Mouse (Mus musculus) liver, embryonic 14.5 days (tissue): Measurements from ENCODE around the gene Rnf43. TPM values are rescaled to one million over a fixed set of nuclear protein-coding genes. Genes with fewer than 3 reads are reported as not detected.

Experiments used
- ATAC-seq: fragments of 200-750 bp; cut with Nextera tagmentation; 2 replicates; pipeline ENCODE4 v1.8.0; 2017; ENCODE audit warnings: moderate number of reproducible peaks, mild to moderate bottlenecking, moderate library complexity; ENCODE audit not compliant: insufficient read depth
- DNase-seq, 3 experiments: peaks; one replicate each; pipeline ENCODE4 v3.0.0-alpha.2; 2012 to 2013; ENCODE audit warnings: low read depth in 3 of 3, low spot score in 3 of 3
- H3K27ac ChIP-seq: fragments of 300-500 bp; sonication (generic); 2 replicates; pipeline ENCODE4 v1.5.1; 2014; ENCODE audit warnings: moderate library complexity, mild to moderate bottlenecking, control low read depth, inconsistent platforms
- H3K27me3 ChIP-seq: fragments of 300-500 bp; sonication (generic); 2 replicates; pipeline ENCODE4 v1.6.1; 2014; ENCODE audit warnings: mild to moderate bottlenecking, low read length, moderate library complexity; ENCODE audit not compliant: control insufficient read depth, insufficient read depth
- H3K36me3 ChIP-seq: fragments of 300-500 bp; sonication (generic); replicated peaks from 2 replicates; pipeline ENCODE4 v1.6.1; 2014; ENCODE audit warnings: low read depth; ENCODE audit not compliant: control insufficient read depth, insufficient read depth
- H3K4me1 ChIP-seq, 2 experiments: fragments of 200-500 bp in 1 of 2; fragments of 300-500 bp in 1 of 2; sonication (generic) in 1 of 2; replicated peaks; 2 replicates each; pipeline ENCODE4 v1.6.1; 2012 to 2014; ENCODE audit warnings: antibody characterized with exemption in 1 of 2, inconsistent platforms in 1 of 2, low read length in 1 of 2; ENCODE audit not compliant: control insufficient read depth in 2 of 2, insufficient read depth in 2 of 2
- H3K4me2 ChIP-seq: fragments of 300-500 bp; sonication (generic); 2 replicates; pipeline ENCODE4 v1.6.1; 2014; ENCODE audit warnings: low read depth, mild to moderate bottlenecking, control low read depth, moderate library complexity
- H3K4me3 ChIP-seq, 2 experiments: fragments of 200-500 bp in 1 of 2; fragments of 300-500 bp in 1 of 2; sonication (generic) in 1 of 2; 2 replicates each; pipeline ENCODE4 v1.5.1; 2012 to 2014; ENCODE audit warnings: low read depth in 2 of 2, low read length in 2 of 2, mild to moderate bottlenecking in 2 of 2, control low read depth in 1 of 2, inconsistent platforms in 1 of 2, moderate library complexity in 1 of 2; ENCODE audit not compliant: insufficient read depth in 1 of 2
- H3K9ac ChIP-seq: fragments of 300-500 bp; sonication (generic); replicated peaks from 2 replicates; pipeline ENCODE4 v1.6.1; 2014; ENCODE audit warnings: mild to moderate bottlenecking, control low read depth, moderate library complexity
- H3K9me3 ChIP-seq: fragments of 300-500 bp; sonication (generic); 2 replicates; pipeline ENCODE4 v1.6.1; 2016; ENCODE audit warnings: low read length, mixed read lengths; ENCODE audit not compliant: control insufficient read depth
- CTCF ChIP-seq: IDR thresholded peaks from 2 replicates; pipeline ENCODE4 v1.5.1; 2016; ENCODE audit warnings: antibody characterized with exemption, low read depth, control low read depth
- EP300 ChIP-seq: IDR thresholded peaks from 2 replicates; pipeline ENCODE4 v1.6.1; 2016; ENCODE audit warnings: antibody characterized with exemption, low read depth
- WGBS: fragments of 180-500 bp; shearing (Covaris S2); extraction: QIAGEN DNeasy Blood & Tissue Kit; methylation state at CpG from one replicate; pipeline ENCODE4 v1.1.7; 2014; ENCODE audit not compliant: insufficient replicate concordance; 5-methylcytosine and 5-hydroxymethylcytosine counted together
- polyA plus RNA-seq, 2 experiments: library from polyadenylated mRNA; depleted of rRNA in 1 of 2; stranded (reverse) in 1 of 2; unstranded in 1 of 2; fragments of >200 nt; fragmentation: Nextera tagmentation in 1 of 2; extraction: Ambion mirVana in 1 of 2; gene quantifications; 2 replicates each; pipeline versions ENCODE4 v1.2.1 to v1.2.3; 2012 to 2014

Rnf43 gene
- polyA plus RNA-seq, 2 experiments = 3.5 to 4.5 TPM

DNA sequence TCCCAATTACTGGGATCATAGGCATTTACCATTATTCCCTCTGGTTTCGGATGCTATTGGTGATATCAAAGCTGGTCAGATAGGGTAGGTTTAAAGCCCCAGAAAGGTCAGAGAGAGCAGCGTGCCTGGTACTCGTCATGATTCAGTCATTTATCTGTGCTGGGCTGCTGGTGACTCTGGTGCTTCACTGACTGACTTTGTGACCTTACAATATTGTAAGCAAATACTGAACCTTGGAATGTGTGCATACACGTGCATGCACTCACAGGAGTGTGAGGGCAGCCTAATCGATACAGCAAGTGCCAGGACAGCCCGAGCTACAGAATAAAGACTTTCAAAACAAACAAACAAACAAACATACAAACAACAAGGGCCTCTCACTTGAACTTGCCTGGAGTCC, 73.2 kb downstream of the Rnf43 start:
- no peak for ATAC-seq
- no peak for TF ChIP-seq EP300
- TF ChIP-seq CTCF = no peak
- H3K36me3 ChIP-seq = peaks cover 25% of the 10 kb centered on the region
- H3K9ac ChIP-seq = peak overlapping the region; percentile 70
- H3K27ac ChIP-seq = peak overlapping the region; percentile 89
- no peak for DNase-seq
- no peaks in the 10 kb centered on the region for H3K9me3 ChIP-seq
- WGBS = 23% methylated on average over 6 of the region's 6 CpGs
- H3K27me3 ChIP-seq = no peaks in the 10 kb centered on the region
- peak overlapping the region; percentile 87 for H3K4me2 ChIP-seq
- peaks cover 36 to 44% of the 10 kb centered on the region in 2 experiments for H3K4me1 ChIP-seq
- peak overlapping the region in 1 of 2 experiments; percentile 8; a peak in 1 of 4 replicates for H3K4me3 ChIP-seq

DNA sequence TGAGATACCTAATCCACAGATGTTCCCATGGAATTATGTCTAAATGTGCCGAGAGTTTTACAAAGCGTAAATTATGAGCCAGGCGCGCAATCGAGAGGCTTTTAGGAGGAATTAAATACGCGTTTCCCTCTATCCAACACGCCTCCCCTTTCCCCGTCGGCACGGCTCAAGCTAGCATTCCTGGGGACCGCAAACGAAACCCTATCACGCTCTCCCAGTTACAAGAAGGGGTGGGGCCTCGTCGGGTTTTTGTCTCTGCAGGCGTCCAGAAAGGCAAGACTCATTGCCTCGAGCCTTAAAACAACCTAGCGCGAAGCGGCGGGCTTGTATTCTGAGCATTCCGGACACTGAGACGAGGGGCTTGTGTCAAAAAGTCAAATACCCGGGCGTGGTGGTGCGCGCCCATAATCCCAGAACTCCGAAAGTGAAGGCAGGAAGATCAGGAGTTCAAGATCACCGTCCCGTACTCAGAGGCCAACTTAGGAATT, 74.2 kb downstream of the Rnf43 start:
- Histone ChIP-seq H3K36me3 (peaks cover 29% of the 10 kb centered on the region), H3K4me2 (peak overlapping the region; percentile 87), H3K9me3 (no peaks in the 10 kb centered on the region), H3K27me3 (no peaks in the 10 kb centered on the region), H3K4me3 (peak overlapping the region; percentile 56 to 99), H3K4me1 (peaks cover 31 to 44% of the 10 kb centered on the region in 2 experiments), H3K9ac (peak overlapping the region; percentile 70), H3K27ac (peak overlapping the region; percentile 89)
- TF ChIP-seq CTCF (no peak), EP300 (peak; percentile 50)
- DNase-seq = peak in 2 of 3 experiments; percentile 82 to 84
- under 1% methylated on average over 31 of the region's 31 CpGs for WGBS
- ATAC-seq = peak; percentile 81

DNA sequence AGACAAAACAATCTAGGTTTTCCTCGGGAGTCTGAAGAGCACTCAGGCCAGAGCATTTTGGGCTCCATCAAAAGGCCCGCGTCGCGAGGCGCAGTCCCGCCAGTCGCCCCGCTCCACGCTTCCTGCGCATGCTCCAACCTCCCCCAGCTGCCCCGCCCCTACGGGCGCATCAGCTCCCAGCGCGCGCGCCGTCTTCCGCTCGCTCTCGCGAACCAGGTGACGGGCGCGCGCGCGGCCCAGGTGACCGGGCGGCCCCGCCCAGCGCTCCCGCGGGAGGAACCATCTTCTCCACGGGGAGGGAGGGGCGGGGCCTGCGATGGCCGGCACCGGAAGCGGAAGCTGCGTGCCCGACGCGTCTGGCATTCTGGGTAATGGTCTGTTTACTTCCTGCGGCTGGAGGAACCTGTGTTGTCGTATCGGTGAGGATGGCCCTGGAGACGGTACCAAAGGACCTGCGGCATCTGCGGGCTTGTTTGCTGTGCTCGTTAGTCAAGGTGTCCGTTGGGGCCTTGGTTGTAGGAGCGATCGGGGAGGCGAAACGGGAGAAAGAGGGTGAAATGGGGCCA, 74.7 kb downstream of the Rnf43 start, which contains the start of gene Supt4a:
Gene Supt4a, plus strand, starts transcription at position 378 of the 566 bp plus-strand sequence.
- Histone ChIP-seq H3K36me3 (peaks cover 31% of the 10 kb centered on the region), H3K27ac (peak within 1 kb of the TSS; percentile 93), H3K4me1 (peaks cover 31 to 42% of the 10 kb centered on the region in 2 experiments), H3K27me3 (no peaks in the 10 kb centered on the region), H3K4me3 (peak within 1 kb of the TSS; percentile 96 to 99), H3K9me3 (no peaks in the 10 kb centered on the region), H3K9ac (peak within 1 kb of the TSS; percentile 96), H3K4me2 (peak within 1 kb of the TSS; percentile 87)
- ATAC-seq (peak; percentile 92), DNase-seq (peak; percentile 94 to 95 (median 94))
- TF ChIP-seq EP300 (peak; percentile 62), CTCF (no peak)
- under 1% methylated on average over 57 of the region's 57 CpGs for WGBS

DNA sequence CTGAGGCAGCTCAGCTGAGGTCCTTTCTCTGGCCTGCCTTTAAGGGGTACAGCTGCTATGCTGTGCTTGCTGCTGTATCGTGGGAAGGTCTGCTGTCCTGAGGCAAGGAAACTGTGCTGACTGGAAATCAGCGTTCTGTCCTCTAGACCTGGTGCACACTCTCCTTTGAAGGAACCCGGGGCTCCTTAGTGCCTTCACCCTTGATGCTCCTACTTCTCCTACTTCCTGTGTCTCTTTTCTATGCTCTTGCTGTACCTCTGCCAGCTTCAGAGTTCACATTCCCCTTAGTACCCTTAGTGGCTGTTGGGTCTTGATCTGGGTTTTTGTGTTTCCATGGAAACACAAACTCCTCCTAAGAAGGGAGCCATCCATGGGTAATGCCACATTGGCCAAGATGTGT, 81.2 kb downstream of the Rnf43 start:
- TF ChIP-seq CTCF (no peak), EP300 (no peak)
- WGBS = 87% methylated on average over 3 of the region's 3 CpGs
- H3K9ac ChIP-seq = no peak overlapping the region
- no peak for DNase-seq
- H3K9me3 ChIP-seq = no peaks in the 10 kb centered on the region
- H3K27ac ChIP-seq = no peak overlapping the region
- H3K4me3 ChIP-seq = no peak overlapping the region
- no peaks in the 10 kb centered on the region for H3K27me3 ChIP-seq
- peaks cover 61% of the 10 kb centered on the region for H3K36me3 ChIP-seq
- H3K4me2 ChIP-seq = no peak overlapping the region
- no peak for ATAC-seq
- peaks cover 7 to 10% of the 10 kb centered on the region in 2 experiments; a peak in 3 of 4 replicates for H3K4me1 ChIP-seq

DNA sequence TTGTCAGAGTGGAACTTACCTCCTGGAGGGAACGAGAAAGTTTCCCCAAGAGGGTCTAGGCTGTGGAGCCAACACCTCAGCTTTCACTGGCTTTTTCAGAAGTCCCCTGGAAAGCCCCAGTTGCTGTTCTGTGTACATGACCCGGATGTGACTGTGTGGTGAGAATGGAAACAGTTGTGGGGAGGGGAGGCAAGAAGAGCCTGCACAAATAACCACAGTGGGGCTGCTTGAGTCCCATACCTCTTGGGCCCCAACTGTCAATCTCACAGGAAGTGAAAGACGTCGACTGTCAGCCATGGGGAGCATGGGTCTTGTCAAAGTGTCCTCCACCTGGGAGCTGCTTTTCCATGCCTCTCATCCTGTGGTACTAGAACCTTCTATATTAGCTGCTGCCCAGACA, 82.4 kb downstream of the Rnf43 start:
- no peak overlapping the region for H3K4me3 ChIP-seq
- H3K4me1 ChIP-seq = peaks cover 17 to 22% of the 10 kb centered on the region in 2 experiments
- DNase-seq (no peak), ATAC-seq (no peak)
- H3K27ac ChIP-seq = no peak overlapping the region; the same call in 1 of the 2 replicates
- H3K9me3 ChIP-seq = no peaks in the 10 kb centered on the region
- no peak overlapping the region for H3K4me2 ChIP-seq
- WGBS = 41% methylated on average over 4 of the region's 4 CpGs
- no peaks in the 10 kb centered on the region for H3K27me3 ChIP-seq
- no peak overlapping the region for H3K9ac ChIP-seq
- TF ChIP-seq EP300 = no peak
- peaks cover 53% of the 10 kb centered on the region for H3K36me3 ChIP-seq
